Mouse (Mus musculus) naive thymus-derived CD4-positive, alpha-beta T cell, adult 2 months (primary cell): ENCODE data around the gene Pvalb.

Experiments used
- DNase-seq: peaks from one replicate; pipeline ENCODE4 v3.0.0-alpha.2; 2011; ENCODE audit warnings: low read depth

Pvalb gene

DNA sequence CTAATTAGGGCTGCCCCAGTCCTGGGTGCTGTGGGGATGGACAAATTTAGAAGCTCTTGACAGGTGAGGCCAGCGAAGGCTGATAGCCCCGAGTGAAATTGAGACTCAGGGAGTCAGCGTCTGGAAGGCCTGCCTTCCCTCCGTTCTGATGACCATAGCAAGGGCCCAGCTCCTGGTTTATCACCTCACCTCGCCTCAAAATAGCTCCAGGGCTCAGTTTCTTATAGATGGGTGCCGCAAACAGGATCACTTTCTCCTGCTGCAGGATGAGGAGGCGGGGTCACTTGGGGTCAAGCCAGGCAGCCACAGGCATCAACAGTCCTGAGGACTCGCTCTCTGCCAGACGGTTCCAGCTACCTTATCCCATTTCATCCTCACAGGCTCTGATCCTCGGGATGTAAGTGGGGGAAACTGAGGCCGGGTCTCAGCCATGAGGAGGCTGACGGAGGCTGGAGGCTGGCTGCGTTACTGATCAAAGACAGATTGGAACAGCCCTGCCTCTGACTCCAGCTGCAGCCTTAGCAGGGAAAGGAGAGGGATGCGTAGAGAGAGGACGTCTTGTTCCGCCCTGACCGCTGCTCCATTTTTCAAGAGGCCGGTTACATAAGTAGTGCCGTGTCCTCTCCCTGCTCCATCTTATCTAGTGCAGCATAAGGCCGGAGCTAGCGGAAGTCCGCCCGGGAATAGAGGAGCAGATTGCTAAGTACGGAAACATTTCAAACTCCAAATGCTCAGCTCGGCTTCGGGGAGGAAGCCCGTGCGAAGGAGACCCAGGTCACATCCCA lies 10.9 kb downstream of the Pvalb start:
- DNase-seq: no peak

DNA sequence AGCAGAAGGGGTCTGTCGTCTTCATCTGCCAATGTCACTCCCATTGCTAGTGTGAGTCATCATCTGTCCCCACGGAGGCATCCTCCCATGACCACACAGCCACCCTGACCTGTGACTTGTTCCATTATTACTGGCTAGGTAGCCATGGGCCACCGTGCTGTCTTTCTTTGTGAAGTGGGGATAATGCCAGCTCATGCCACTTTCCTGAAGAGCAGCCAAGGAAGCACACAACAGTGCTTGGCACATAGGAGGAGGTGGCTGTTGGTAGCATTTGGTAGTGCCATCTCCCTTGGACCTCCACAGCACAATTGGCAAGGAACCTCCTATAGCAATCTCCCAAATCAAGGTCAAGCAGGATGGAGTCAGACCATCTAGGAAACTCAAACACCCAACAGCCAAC lies 11.9 kb downstream of the Pvalb start:
- no peak for DNase-seq

DNA sequence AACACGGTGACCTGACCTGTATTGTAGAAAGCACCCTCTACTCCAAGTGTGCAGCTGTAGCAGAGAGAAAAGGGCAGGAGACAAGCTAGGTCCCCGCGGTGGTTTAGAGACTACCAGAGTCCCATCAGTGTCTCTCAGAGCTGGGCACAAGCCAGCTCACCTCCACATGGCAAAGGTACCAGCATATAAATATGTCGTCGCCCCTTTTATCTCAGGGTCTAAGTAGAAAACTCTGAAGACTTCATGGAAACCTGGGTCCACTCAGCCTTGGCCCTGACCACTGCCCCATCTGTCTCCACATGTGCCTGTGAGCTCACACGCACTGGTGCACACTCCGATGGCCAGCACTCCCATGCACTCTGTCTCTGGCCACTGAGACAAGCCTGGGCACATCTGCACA lies 16.6 kb downstream of the Pvalb start:
- no peak for DNase-seq

DNA sequence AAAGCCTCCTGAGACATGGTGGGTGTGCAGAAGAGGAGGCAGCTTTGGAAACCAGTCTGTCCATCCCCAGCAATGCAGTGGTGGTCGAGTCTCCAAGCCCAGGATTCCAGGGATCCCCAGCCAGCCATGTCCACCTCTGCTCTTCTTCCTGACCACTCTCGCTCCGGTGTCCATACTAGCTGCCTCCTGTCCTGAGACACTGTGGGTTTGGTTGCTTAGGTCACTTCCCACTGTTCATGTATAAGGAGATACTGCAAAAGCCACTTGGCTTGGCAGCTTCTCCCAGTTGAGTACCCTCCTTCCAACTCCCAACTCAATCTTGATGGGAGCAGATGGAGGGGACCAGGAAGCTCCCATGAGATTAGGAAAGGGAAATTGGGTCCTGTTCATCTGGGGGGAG lies 17.7 kb downstream of the Pvalb start:
- no peak for DNase-seq

GRCm38 (mm10) chr15:78186906-78187305 lies 19.3 kb downstream of the Pvalb start:
- no peak for DNase-seq

DNA sequence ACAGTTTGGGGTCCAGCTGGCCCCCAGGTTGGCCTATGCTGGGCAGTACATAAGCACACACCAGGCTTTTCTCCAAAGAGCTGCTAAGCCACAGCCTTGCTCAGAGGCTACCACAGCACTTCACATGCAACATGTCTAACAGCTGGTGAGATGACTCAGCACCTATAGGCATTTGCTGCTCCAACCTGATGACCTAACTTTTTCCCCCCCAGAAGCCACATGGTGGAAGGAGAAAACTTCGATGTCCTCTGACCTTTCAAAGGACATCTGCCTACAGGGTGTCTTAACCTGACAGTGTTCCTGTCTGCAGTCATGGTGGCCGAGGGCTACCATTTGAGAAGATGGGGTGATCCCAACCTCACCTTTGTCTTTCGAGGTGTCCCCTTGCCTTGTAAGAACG lies 20.6 kb downstream of the Pvalb start:
- DNase-seq: no peak

- peak; percentile 48 for DNase-seq
Observed at GRCm38 (mm10) chr15:78184855-78185254, 21.3 kb downstream of the Pvalb start.

DNA sequence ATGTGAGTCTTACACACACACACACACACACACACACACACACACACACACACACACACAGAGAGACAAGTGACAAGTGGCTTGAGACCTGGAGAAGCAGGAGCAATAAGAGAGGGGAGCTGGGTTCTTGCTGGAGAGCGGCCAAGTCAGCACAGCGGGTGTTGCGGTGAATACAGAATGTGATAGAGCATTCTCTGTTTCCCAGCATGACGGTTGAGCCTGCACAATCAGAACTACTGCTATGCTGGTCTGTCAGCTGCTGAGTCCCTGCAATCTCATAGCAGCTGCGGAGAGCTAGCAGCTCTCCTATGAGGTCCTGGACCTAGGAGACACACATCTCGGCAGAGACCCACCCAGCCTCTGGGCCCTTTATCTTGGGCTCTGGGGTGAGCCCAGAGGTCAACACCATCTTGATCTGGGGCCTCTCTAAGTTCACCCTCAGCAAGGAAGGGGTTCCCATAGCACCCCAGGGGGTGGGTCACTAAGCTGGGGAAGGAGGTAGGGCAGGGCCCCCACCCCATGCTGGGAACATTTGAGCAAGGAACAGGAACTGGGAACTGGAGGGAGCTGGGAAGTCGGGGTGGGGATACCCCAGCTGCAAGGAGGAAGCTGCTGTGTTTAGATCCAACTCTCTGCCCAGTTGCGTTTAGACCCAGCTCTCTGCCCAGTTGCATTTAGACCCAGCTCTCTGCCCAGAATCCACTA lies 24.3 kb downstream of the Pvalb start:
- DNase-seq: no peak

- DNase-seq: no peak
Observed at GRCm38 (mm10) chr15:78179775-78180174, 26.4 kb downstream of the Pvalb start.

DNA sequence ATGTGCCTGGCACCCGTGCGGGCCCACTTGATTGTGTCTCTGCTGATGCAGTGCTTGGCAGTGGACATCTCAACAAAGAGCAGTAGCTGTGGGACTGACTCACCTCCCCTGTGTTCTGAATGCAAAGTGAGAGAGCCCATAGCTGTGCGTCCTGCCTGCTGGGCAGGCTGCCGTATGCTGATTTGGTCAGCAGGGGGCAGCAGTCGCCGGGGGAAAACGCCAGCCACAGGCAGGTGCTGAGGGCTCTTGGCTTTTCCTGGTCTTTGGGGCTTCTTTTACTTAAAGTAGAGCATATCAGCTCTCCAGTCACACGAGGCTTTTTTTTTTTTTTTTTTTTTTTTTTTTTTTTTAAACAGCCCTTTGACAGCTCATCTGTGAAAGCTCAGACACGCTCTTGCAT lies 27.8 kb downstream of the Pvalb start:
- peak; percentile 86 for DNase-seq

DNA sequence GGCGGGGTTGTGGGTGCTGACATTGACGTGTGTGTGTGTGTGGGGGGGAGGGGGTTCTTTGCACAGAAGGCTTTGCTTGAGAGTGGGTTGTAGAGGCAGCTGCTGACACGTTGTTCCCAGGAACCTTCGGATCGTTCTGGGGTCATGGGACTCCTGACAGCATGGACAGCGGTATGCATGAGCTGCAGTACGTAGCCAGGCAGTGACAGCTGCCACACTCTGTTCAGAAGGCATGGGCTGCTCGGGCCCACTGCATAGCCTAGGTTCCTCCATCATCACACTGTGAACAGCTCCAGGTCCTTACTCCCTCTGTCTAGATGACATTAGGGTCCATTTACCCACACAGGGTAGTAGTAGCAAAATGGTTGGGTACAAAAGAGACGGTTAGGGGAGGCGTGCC lies 28.9 kb downstream of the Pvalb start:
- no peak for DNase-seq

DNA sequence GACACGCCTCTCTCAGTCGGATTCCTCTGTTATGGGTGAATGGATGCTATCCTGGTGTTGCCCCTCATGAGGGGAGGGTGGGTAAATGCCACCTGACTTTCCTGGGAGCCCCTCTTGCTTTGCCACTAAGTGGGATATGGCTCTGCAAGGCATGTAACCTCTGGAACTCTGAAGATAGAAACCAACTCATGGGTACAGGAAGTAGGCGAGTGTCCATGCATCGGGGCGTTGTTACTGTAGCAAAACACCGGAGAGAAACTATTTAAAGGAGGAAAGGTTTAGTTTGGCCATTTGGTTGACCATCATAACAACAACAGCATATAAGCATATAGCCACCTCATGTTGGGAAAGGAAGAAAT lies 31.3 kb downstream of the Pvalb start:
- DNase-seq: no peak

GRCm38 (mm10) chr15:78173972-78174886 lies 32.0 kb downstream of the Pvalb start, which contains the start of gene Ift27:
Gene Ift27, minus strand, starts transcription at chr15:78174107.
- peak; percentile 99 for DNase-seq

GRCm38 (mm10) chr15:78172899-78173817 lies 33.0 kb downstream of the Pvalb start:
- peak; percentile 33 for DNase-seq

- DNase-seq: peak; percentile 57
Observed at GRCm38 (mm10) chr15:78172256-78172898, 33.8 kb downstream of the Pvalb start.

- peak; percentile 49 for DNase-seq
Observed at GRCm38 (mm10) chr15:78171651-78172050, 34.5 kb downstream of the Pvalb start.

DNA sequence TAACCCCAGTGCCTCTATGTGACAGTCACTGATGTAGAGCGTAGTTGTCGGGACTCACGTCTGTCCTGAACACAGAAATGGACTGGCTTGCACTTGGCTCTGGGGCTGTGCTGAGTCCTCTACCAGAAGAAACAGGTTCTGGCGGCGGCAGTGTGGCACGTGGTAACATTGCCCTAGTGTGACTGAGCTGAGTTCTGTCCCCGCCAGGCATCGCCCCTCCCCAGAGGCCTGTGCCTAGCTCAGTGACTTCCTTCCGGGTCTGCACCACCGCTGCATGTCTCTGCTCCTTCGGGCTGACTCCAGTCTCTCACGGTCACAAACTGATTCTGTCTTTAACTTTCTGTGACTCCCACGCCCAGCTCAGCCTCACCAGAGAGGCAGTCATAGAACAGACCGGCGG lies 35.5 kb downstream of the Pvalb start:
- peak; percentile 71 for DNase-seq

DNA sequence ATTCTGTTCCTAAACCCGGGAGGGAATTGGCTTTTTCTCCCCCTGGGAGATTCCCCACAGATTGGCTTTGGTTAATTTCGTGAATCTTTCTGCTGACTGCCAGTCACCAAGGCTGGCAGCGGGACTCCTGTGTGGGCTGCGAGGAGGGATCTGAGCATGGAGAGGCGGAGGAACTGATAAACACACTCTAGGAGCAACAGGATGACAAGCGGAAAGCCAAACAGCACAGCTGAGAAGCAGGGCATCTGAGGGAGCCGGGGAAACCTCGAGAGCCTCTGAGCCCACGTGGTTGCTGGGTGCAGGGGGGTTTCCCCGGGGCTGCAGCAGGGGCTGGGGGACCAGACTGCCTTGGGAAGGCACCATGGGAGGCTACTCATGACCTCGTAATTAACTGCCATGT lies 36.6 kb downstream of the Pvalb start:
- DNase-seq: no peak

- DNase-seq: no peak
Observed at GRCm38 (mm10) chr15:78165292-78165691, 40.9 kb downstream of the Pvalb start.

DNA sequence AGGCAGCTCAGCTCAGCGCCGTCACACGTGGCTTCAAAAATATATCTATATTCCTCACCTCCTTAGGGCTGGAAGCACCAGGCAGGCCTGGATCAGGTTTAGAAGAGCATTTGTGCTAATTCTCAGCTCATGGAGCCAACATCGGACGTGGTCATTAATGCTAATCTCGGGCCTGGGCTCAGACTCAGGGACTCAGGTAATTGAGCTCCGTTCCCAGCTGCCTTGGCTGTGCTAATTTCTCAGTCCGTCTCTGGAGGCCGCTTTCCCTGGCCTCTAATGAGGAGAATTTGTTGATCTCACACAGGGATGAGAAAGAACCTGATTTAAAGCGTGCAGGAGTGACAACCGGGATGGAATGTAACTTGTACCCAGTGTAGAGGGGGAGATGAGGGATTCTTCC lies 41.7 kb downstream of the Pvalb start:
- no peak for DNase-seq

- no peak for DNase-seq
Observed at GRCm38 (mm10) chr15:78161946-78162345, 44.3 kb downstream of the Pvalb start.
